Mouse (Mus musculus) cortical plate, adult 2 months (tissue): Measurements from ENCODE around the gene Stambpl1. TPM values are rescaled to one million over a fixed set of nuclear protein-coding genes. Genes with fewer than 3 reads are reported as not detected.

Source experiments
- H3K27ac ChIP-seq: fragments of 200-500 bp; 2 replicates; pipeline ENCODE4 v1.5.1; 2012; ENCODE audit warnings: low read length, control low read depth, inconsistent platforms; ENCODE audit not compliant: insufficient read depth
- H3K4me1 ChIP-seq: fragments of 200-500 bp; 2 replicates; pipeline ENCODE4 v1.6.1; 2011; ENCODE audit warnings: low read length; ENCODE audit not compliant: control insufficient read depth, insufficient read depth
- H3K4me3 ChIP-seq: fragments of 200-500 bp; 2 replicates; pipeline ENCODE4 v1.5.1; 2011; ENCODE audit warnings: mild to moderate bottlenecking, low read length, control low read depth; ENCODE audit not compliant: insufficient read depth
- CTCF ChIP-seq: fragments of 200-500 bp; IDR thresholded peaks from 2 replicates; pipeline ENCODE4 v1.5.1; 2011; ENCODE audit warnings: mild to moderate bottlenecking, control low read depth, low read length; ENCODE audit not compliant: insufficient read depth; ENCODE audit errors: extremely low read depth
- POLR2A ChIP-seq: fragments of 200-500 bp; IDR thresholded peaks from 2 replicates; pipeline ENCODE4 v1.6.1; 2011; ENCODE audit warnings: mild to moderate bottlenecking, low read length, control low read depth; ENCODE audit not compliant: insufficient read depth; ENCODE audit errors: extremely low read depth
- polyA plus RNA-seq: library from polyadenylated mRNA; depleted of rRNA; stranded (reverse); fragments of >200 nt; gene quantifications from 2 replicates; pipeline ENCODE4 v1.2.3, GENCODE M21; 2012

Stambpl1 gene
- polyA plus RNA-seq, 1 experiment: 16.4 TPM

DNA sequence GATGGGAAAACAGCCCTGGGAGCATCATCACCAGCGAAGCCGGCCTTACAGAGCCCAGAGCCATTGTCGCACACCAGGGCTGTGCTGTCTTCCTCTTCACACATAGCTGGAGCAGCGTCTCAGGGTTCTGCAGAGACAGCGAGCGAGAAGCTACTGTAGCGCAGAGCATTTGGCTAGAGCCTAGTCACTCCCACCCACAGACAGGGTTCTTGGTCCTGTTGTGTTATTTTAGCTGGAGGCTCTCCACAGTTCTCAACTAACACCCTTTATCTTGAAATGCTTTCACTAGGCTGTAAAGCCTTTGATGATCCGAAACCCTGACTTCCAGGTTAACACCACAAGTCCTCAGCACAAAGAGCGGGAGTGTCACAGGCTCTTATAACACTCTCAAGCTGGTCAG, 60.4 kb downstream of the Stambpl1 start:
- TF ChIP-seq CTCF (no peak), POLR2A (no peak)
- no peaks in the 10 kb centered on the region; the same call in 1 of the 2 replicates for H3K4me1 ChIP-seq
- no peak overlapping the region for H3K4me3 ChIP-seq
- H3K27ac ChIP-seq: no peak overlapping the region

DNA sequence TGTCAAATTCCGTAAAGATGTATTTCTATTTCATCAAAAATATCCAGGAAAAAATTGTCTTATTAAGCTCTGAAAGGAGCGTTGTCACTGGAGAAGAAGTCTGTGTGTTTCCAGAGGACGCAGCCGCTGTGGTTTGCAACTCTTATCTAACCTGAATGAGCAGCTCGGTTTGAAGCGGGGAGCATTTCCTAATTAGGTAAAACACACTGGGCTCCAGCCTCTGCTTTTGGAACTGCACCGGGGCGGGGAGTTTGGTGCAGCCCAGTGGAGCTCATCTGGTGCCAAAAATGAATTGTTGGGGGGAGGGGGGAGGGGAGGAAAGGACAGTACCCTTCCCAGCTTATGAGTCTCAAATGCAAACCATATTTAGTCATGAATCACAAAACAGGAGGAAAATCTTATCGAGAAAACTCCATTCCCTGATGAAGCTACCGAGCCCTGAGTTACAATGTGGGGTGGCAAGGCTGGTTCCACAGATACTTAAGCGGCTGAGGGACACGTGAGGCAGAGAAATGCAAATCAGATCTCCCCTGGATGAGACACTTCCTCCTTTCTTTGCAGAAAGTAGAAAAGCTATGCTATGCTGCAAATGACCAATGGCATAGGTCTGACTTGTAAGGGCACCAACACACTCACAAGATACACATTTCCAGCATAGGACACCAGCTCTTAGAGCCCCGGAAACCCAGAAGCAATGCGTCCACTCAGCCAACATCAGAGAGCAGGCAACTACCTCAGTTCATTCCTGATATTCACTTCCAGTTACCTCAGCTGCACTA, 62.3 kb downstream of the Stambpl1 start:
- Histone ChIP-seq H3K4me1 (no peaks in the 10 kb centered on the region; the same call in 1 of the 2 replicates), H3K27ac (no peak overlapping the region), H3K4me3 (no peak overlapping the region)
- no peak for TF ChIP-seq CTCF
- TF ChIP-seq POLR2A: no peak

DNA sequence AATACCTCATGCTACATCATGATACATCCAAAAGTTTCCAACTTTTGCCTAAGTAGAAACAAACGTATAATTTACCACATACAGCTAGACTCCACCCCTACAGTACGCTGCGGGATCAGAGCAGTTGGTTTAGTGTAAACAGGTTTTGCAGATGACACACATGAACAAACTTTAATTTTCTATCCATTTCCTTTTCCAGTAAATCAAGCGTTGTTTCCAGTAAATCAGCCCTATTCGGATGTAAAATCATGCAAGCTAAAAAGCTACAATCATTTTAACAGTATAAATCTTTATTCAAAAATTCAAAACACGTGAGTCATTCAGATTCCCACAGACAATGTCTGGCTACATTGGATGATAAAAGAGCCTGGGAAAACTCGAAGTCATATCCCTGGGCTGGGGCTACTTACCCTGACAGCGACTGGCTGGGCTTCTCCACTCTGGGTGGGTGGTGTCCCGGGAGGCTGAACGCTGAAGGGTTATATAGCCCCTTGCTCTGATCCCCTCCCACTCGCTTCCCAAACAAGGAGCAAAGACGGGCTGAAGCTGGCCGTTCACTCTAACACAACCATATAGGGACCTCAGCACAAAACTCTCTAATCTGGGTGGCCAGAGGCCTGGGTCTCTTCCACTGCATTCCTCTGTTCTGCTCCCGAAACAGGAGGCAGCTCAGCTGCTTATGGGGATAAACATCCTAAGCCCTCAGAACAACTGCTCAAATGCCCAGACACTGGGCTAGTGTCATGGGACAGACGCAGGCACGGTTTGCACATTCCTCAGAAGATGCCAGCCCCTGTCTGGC, 63.1 kb downstream of the Stambpl1 start, which contains the start of gene Acta2:
Gene Acta2 (minus strand): TSS at position 711 of the 802 bp plus-strand sequence.
- no peaks in the 10 kb centered on the region; the same call in 1 of the 2 replicates for H3K4me1 ChIP-seq
- TF ChIP-seq CTCF: no peak
- TF ChIP-seq POLR2A: no peak
- H3K27ac ChIP-seq: no peak within 1 kb of the TSS
- H3K4me3 ChIP-seq: no peak within 1 kb of the TSS

DNA sequence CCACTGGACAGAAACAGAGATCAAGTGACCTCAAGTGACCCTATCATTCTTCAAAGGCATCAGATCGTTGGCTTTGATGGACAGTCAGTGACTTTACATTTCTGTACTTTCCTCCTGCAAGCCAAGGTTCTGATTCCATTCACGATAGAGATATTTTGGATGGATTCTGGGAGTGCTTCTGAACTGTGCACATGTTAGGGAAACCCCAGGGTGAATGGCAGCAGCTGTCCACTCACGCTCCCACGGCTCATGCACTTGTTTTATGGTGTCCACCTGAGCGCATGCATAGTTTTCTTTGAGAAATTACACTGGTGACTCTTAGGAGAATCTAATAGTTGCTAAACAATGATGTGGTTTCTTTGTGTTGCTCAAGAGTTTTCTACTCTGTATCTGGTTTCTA, 64.1 kb downstream of the Stambpl1 start:
- no peak overlapping the region for H3K27ac ChIP-seq
- H3K4me1 ChIP-seq: no peaks in the 10 kb centered on the region; the same call in 1 of the 2 replicates
- TF ChIP-seq CTCF: no peak
- H3K4me3 ChIP-seq: no peak overlapping the region

DNA sequence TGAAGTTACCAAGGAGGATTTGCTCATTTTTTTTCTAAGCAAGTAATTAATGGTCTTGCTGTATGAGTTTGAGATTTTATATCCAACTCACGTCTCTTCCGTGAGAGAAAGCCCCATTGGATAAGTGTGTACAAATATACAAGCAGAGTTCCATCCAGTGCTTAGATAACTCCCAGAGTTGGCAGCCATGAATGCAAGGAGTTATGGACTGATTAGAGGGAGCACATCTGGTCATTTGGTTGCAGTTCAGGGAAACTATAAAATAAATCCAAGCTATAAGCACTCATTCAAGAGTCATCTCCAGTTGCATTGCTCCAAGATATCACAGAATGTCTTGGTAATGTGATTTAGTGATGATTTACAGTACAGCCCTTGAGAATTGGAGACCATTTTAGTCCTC, 64.9 kb downstream of the Stambpl1 start:
- Histone ChIP-seq H3K27ac (no peak overlapping the region), H3K4me1 (no peaks in the 10 kb centered on the region; the same call in 1 of the 2 replicates), H3K4me3 (no peak overlapping the region)
- TF ChIP-seq POLR2A (no peak), CTCF (no peak)

DNA sequence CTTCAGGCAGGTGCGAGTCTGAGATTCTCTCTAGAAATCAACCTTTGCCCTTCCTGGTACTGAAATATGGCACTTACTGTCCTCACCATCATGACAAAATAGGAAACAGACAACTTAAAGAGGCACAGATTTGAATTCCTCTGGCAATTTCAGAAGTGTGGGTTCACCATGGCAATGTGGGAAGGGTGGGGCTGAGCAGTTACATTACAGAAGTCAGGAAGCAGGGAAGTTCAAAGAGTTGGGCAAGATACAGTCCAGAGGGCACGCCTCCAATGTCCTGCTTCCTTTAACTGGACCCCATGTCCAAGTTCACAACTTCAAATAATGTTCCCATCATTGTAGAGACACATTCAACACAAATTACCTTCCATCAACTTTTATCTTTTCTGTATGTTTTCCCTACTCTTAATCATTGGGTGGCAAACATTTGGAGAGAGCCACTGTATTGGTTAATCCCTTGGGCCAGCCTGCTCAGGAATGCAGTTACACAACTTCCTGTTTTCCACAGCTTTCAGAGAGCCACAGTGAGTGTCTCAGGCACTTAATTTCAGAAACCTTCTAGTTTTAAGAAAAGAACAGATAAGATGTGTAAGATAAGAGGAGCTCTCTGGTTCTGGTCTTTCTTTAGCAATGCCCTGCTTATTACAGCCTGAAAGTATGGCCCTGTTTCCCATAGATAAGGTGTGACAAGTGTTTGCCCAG, 70.4 kb downstream of the Stambpl1 start:
- TF ChIP-seq POLR2A: no peak
- TF ChIP-seq CTCF: no peak
- Histone ChIP-seq H3K4me1 (no peaks in the 10 kb centered on the region), H3K4me3 (no peak overlapping the region), H3K27ac (no peak overlapping the region)

DNA sequence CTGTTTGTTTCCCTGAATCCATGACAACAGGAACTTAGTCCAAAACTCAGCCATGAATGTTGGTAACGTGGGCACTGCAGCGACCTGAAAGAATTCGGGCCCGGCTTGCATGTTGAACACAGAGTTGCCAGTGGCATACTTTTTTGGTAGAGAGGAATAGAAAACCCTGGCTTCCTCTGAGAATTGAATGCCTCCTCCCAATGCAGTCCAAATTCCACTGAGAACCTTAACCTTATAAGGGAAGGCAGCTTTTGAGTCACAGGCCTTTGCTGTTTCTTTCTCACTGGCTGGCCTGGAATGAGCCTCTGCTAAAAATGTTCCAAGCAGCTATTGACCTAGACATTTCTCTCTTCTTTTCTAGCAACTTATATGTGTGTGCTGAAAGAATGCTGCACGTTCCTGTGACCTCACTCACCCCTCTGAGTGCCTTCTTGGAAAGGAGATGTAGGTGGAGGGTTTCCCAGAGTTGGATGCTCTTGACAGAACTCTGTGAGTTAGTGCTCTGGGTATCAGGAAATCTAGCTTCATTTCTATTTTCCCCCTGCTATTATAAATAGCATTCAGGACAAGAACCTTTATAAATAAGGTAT, 73.7 kb downstream of the Stambpl1 start:
- Histone ChIP-seq H3K27ac (no peak overlapping the region), H3K4me3 (no peak overlapping the region), H3K4me1 (no peaks in the 10 kb centered on the region)
- no peak for TF ChIP-seq CTCF
- no peak for TF ChIP-seq POLR2A

DNA sequence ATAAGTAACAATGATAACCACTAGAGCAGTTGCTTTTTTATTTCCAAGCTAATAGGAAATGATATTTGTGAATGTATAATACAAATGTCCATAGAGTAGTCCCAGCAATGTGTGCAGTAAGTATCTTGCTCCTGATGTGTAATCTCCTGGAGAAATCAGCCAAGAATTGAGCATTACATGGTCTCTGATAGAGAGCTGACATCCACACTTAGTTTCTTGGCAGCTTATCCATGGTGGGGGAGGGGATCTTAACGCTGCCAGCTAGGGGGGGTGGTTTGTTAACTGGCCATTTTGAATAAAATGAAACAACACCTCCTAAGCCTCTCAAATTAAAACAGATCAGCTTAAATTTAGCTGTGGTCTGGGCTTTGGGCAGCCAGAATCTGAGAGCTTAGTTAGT, 77.0 kb downstream of the Stambpl1 start:
- Histone ChIP-seq H3K4me1 (no peaks in the 10 kb centered on the region), H3K27ac (no peak overlapping the region), H3K4me3 (no peak overlapping the region)
- TF ChIP-seq CTCF (no peak), POLR2A (no peak)

DNA sequence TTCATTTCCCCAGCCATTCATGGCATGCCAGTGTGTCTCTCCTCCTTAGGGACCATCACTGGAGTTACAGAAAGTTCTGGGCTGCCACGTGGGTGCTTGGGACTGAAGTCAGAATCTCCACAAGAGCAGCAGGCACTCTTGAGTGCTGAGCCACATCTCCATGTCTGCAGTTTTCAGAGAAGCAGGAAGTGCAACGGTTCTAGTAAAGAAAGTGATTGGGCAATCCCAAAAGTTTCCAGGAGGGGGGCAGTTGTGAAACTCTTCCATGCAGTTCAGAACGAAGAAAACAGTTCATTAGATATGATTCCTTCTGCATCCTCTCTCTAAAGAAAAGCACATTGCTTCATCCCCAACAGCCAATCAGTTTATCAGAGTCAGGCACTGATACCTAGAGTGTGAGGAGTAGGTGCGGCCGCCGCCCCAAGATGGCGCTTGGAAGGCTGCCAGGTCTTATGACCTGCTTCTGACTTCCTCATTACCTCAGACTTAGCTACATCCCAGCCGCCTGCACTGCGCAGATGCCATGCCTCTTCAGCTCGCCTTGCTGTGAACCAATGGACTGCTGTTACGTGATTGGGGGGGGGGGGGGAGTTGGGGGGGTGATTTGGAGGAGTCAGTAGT, 78.2 kb downstream of the Stambpl1 start:
- Histone ChIP-seq H3K27ac (no peak overlapping the region), H3K4me1 (no peaks in the 10 kb centered on the region), H3K4me3 (no peak overlapping the region)
- TF ChIP-seq POLR2A (no peak), CTCF (no peak)
